Mouse (Mus musculus): ENCODE data around the gene Myo1b.

Gene Myo1b

GRCm38 (mm10) chr1:51795586-51796309 lies 120.1 kb downstream of the Myo1b start:
- DNase-seq (ENCODE audit: low read depth, low spot score), result no peak

DNA sequence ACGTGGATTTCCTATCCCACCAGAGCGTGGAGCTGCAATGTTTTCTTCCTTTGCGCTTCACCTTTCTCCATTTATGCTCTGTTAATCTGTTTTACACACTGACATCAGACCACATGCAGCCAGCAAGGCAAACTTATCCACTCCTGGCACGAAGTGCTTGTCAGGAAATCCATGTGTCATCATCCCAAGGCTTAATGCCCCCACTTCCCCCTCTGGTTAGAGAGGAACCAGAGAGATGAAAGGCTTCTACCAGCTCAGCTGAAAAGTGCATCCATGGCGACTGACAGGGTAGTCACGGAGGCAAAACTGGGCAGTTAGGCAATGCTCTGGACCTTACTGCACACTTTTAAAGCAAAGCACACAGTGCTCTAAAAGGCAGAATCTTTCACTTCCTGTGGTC lies 126.6 kb downstream of the Myo1b start:
- no peak for DNase-seq (ENCODE audit: low read depth, low spot score)

GRCm38 (mm10) chr1:51782091-51782490 lies 133.8 kb downstream of the Myo1b start:
- DNase-seq (ENCODE audit: low read depth, low spot score), result no peak

GRCm38 (mm10) chr1:51780357-51780756 lies 135.5 kb downstream of the Myo1b start:
- DNase-seq (ENCODE audit: low read depth, low spot score), result no peak

DNA sequence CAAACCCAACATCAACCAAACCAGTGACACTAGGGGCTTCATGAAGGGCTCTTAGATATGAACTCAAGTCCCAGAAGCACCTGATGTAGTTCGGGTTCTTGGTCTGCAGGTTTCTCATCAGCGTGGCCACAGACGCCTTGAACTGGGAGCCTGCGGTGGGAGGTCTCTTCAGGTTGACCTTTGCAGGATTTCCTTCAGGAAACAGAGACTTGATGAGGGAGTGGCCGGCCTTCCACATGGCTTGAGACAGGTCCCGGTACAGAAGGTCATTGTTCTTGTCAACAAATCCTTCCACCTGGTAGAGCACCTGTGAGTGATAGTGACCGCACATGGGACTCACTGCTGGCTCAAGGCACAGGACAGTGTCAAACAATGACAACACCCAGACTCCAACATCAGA lies 137.6 kb downstream of the Myo1b start:
- DNase-seq (ENCODE audit: low read depth, low spot score), result no peak

DNA sequence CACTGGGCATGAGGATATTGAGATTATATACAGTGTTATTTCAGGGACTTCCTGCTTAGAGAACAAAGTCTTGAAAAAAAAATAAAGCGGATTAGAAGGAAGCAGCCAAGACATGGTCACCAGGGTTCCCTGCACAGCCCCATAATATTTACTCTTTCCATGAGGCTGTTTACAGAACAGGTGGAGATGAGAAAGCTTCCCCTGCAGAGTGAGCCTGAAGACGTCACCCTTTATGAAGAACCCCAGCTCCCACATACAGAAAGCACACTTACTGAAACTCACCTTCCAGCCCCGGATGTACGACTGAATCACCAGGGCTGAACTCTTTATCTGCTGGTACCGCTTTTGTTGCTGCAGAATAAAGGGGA lies 145.4 kb downstream of the Myo1b start:
- no peak for DNase-seq (ENCODE audit: low read depth, low spot score)

GRCm38 (mm10) chr1:51769815-51770503 lies 145.9 kb downstream of the Myo1b start:
- DNase-seq (ENCODE audit: low read depth, low spot score), result no peak

- DNase-seq (ENCODE audit: low read depth, low spot score), result no peak
Measured at GRCm38 (mm10) chr1:51766271-51766670, 149.6 kb downstream of the Myo1b start.

- no peak for DNase-seq (ENCODE audit: low read depth, low spot score)
Measured at GRCm38 (mm10) chr1:51765156-51765555, 150.7 kb downstream of the Myo1b start.

DNA sequence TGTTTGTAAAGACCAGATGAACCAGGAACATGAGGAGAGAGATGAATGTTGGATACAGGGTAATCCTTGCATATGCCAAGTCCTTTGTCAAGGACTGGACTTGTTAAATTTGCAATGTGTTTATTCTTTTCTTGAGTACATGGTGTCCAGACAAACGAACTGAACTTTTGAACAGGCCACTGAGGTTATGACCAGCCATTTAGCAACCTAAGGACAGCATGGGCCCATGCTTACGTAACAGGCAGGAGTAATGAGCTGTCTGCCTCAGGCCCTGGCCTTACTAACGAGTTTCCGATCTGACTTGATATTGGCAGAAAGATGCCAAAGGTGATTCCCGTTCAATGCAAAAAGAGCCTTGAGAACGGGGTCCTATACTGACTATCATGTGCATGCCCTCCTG lies 156.2 kb downstream of the Myo1b start:
- DNase-seq (ENCODE audit: low read depth, low spot score), result no peak

- DNase-seq (ENCODE audit: low read depth, low spot score), result no peak
Measured at GRCm38 (mm10) chr1:51758326-51759109, 157.4 kb downstream of the Myo1b start.

DNA sequence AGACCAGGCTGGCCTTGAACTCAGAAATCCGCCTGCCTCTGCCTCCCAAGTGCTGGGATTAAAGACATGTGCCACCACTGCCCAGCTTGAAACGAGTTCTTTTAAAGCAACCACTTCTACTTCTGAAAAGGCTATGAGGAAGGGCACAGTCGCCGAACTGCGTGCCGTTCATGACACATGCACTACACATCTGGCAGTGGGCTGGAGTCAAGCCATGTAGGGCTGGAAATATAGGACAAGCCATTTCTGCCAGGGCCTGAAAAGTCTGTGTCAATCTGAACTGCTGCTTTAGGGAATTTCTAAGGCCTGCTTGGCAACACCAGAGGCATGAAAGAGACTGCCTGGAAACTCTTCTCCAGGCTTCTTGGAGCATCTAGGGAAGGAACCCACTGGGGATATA lies 162.2 kb downstream of the Myo1b start:
- DNase-seq (ENCODE audit: low read depth, low spot score), result no peak

DNA sequence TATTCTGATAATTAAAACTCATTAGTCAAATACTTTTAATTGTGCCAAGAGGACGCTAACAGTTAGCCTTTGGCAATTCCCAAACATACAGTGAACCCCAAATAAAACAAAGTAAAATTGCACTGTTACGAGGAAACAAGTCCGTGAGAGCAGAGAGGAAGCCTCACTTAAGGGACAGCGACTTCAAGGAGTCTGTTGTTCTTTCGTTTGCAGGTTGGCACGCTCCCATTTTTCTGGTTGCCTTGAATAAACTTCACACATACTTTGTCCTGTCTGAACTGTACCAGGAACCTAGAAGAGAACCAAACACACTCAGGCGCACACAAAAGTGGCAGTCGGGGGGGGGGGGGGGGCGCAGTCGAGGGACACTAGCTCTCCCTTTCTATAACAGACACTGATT lies 164.9 kb downstream of the Myo1b start:
- DNase-seq (ENCODE audit: low read depth, low spot score), result no peak

- no peak for DNase-seq (ENCODE audit: low read depth, low spot score)
Measured at GRCm38 (mm10) chr1:51748306-51748705, 167.6 kb downstream of the Myo1b start.

DNA sequence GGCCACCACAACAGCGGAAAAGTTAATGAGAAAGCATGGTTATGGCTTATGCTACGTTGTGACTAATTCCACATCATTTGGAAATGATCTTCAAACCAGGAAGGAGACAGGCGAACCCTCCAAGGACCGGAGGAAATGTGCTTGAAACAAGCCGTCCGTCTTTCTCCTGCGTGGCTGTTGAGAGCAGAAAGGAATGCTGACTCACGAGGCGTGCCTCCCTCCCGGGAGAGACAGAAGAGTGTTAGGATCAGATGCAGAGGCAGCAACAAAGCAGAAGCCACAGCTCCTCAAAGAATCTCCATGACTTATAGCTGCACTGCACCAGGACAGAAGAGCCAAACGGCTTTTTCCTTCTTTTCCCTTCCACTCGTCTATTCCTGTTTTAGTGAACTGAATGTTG lies 168.4 kb downstream of the Myo1b start:
- DNase-seq (ENCODE audit: low read depth, low spot score), result no peak

DNA sequence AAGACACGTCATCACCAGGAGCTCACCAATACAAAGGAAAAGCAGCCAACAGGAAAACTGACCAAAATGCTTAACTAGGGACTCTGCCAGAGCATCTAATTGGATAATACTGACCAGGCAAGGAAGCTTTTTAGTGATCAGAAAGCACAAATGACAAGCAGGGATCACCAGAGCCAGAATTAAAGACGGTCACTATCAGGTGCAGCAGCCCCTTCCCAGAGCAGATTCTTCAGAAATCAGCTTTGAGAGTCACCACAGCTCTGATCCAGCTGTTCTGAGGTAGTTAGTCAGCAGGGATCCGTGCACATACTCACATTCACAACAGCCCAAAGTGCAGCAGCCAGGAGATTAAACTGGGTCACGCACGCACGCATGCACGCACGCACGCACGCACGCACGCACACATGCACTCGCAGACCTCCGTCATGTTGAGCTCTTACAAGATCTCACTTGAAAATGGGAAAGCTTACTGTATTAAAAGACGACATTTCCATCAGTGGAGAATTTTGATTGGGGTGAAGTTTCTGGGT lies 169.1 kb downstream of the Myo1b start:
- DNase-seq (ENCODE audit: low read depth, low spot score), result no peak

DNA sequence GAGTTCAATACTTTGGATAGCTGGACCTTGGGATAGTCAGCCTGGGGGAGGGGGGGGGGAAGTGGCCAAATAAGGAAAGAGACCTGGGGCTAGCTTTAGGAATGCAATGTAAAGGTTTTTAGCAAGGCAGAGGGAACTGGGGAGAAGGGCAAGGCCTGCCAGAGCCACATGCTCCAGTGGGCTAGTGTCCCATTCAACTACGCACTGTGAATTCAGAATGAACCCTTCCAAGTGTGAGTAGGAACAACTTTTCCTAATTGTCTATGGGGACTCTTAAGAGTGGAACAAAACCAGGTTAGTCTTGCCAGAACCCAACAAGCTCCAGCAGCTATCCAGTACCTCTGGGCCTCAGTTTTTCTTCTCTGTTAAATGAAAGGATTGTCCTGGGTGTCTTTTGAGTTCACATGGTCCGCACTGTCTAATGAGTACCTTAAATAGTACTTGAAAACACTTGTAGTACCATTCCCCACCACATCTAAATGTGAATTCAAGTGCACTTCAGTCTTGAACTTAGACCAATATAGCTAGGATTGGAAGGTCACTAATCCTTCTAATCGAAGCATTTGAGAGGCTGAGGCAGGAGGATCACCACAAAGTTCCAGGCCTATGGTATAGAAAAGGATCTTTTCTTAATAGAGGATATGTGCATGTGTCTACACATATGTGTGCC lies 172.0 kb downstream of the Myo1b start:
- DNase-seq (ENCODE audit: low read depth, low spot score), result no peak

DNA sequence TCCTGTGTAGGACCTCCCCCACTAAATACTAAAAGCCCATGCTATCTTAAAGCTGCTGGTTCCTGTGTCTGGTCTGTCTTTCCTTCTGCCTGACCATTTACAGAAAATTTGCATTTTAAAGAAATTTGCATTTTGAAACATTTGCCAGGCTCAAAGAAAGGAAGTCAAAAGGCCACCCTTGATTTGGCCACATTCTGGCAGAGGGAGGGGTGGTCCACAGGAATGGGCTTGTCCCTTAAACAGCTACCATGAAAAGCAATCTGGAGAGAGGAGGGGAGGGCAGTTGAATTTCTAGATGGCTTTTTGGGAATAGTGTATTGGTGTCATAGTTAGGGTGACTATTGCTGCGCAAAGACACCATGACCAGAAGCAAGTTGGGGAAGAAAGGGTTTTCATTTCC lies 173.3 kb downstream of the Myo1b start:
- no peak for DNase-seq (ENCODE audit: low read depth, low spot score)

GRCm38 (mm10) chr1:51740626-51741231 lies 175.1 kb downstream of the Myo1b start:
- no peak for DNase-seq (ENCODE audit: low read depth, low spot score)

DNA sequence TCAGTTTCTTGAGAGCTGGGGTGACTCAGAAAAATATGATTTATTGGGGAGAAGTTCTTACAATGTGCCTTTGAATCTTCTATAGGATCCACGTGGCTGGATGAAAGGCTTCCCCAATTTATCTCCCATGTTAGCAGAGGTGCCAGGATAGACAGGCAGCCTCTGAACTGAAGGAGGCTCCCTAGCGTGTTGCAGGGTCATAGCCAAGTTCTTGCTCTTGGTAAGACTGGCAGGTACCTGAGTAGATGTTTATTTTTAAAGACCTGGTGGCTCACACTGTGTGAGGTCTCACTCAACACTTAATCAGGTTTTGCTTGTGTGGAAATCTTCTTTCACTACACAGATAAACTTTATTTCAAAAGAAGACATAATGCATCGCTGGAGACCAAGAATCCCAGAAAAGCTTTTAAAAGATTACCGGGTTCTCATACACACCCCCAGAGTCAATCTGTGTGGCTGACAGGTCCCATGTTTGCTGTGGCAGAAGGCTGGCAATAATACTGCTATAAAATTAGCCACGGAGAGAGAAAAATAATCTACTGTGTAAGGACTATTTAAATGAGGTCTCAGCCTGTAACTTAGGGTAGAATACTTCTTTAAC lies 176.5 kb downstream of the Myo1b start:
- DNase-seq (ENCODE audit: low read depth, low spot score), result no peak

- no peak for DNase-seq (ENCODE audit: low read depth, low spot score)
Measured at GRCm38 (mm10) chr1:51736822-51737221, 179.0 kb downstream of the Myo1b start.
